Mouse (Mus musculus) gastrocnemius, adult 2 months (tissue): ENCODE data around the gene Tmem102. TPM values are rescaled to one million over a fixed set of nuclear protein-coding genes. Genes with fewer than 3 reads are reported as not detected.
A peak's percentile ranks its signal among the peaks of the same experiment; 100 is the strongest.

Source experiments
- DNase-seq: peaks from one replicate; pipeline ENCODE4 v3.0.0; 2022
- H3K27ac ChIP-seq: fragments of 200-600 bp; 2 replicates; pipeline ENCODE4 v1.8.1; 2022; ENCODE audit warnings: mild to moderate bottlenecking
- H3K4me3 ChIP-seq: fragments of 200-600 bp; 2 replicates; pipeline ENCODE4 v1.8.1; 2022; ENCODE audit warnings: mild to moderate bottlenecking, moderate library complexity
- CTCF ChIP-seq: fragments of 200-600 bp; IDR thresholded peaks from 2 replicates; pipeline ENCODE4 v1.8.1; 2022; ENCODE audit warnings: antibody characterized with exemption, mild to moderate bottlenecking, moderate library complexity
- intact Hi-C: fragments of 180-260 bp; cut with DNase I; formaldehyde crosslinking; loops from one replicate; pipeline ENCODE4 v1.15.1; 2025
- total RNA-seq, 2 experiments: library from RNA; stranded (reverse); gene quantifications; 2 replicates each; pipeline ENCODE4 v1.2.3; 2021

Gene Tmem102
- total RNA-seq, 2 experiments from 2014 or later, result 0.20 to 0.41 TPM

GRCm38 (mm10) chr11:69758478-69758970 lies 46.9 kb downstream of the Tmem102 start, which contains the start of gene Polr2a:
TSS of gene Polr2a (minus strand) at chr11:69758637.
- Histone ChIP-seq H3K27ac (peak within 1 kb of the TSS; percentile 98), H3K4me3 (peak within 1 kb of the TSS; percentile 84)
- no peak for TF ChIP-seq CTCF
- intact Hi-C loops, result loop anchor here (2.0 to 5.0 kb wide), 3 partner anchors 44 to 119 kb away; partner anchors contain the start of genes Plscr3 and Tmem95
- DNase-seq, result peak; percentile 98

DNA sequence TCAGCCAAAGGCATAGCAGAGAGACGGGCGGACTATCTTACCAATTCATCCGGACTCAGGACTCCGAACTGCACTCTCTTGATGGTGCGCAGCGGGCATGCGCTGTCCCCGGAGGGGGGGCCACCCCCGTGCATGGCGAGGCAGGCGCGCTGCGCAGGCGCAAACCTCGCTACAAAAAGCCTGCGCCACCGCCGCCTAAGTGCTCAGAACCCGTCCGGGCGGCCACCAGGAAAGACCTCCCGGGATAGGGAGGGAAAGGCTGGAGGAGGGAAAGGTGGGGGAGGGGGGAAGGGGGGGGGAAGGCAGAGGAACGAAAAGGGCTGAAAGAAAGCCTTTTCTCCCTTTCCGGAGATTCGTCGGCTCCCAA lies 47.4 kb downstream of the Tmem102 start:
- peak; percentile 98 for DNase-seq
- TF ChIP-seq CTCF, result no peak
- Histone ChIP-seq H3K27ac (peak overlapping the region; percentile 98), H3K4me3 (peak overlapping the region; percentile 84)
- intact Hi-C loops, result loop anchor here (2.0 to 5.0 kb wide), 3 partner anchors 45 to 119 kb away; partner anchors contain the start of genes Plscr3 and Tmem95

DNA sequence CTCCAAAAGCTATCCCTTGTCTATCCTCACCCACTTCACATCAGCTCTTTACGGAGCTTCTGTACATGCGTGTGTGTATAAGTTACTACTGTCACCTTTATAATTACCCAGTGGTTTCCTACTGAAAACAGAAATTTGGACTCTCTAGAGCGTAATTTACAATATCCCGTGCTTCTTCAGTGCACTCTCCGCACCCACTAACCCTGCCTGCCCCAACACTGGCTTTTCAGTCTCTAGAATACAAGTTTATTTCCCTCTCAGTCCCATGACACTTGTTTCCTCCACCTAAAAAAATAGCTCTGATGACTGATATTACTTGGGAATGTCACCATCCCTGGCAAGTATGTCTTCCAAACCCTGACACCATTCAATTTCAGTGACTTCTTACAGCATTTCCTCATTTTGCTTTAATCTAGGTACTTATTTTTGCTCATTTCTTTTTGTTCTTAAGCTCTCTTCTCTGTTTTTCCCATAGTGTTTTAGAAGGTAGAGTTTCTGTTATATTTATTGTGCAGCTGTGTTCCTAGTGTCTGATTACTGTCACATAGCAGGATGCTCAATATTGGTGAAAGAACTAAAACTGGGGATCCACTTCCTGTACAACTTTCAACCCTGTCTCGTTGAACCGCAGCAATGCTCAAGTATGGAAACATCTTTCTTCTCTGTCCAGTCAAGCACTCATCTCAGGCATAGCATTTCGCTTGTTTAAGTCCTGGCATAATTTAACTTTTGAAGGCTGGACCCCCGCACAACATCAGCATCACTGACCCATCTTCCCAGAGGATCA lies 47.9 kb downstream of the Tmem102 start:
- peak overlapping the region; percentile 84 for H3K4me3 ChIP-seq
- no peak for TF ChIP-seq CTCF
- H3K27ac ChIP-seq, result peak overlapping the region; percentile 98
- no peak for DNase-seq
- intact Hi-C loops, result loop anchor here (2.0 to 5.0 kb wide), 3 partner anchors 45 to 120 kb away; partner anchors contain the start of genes Plscr3 and Tmem95

DNA sequence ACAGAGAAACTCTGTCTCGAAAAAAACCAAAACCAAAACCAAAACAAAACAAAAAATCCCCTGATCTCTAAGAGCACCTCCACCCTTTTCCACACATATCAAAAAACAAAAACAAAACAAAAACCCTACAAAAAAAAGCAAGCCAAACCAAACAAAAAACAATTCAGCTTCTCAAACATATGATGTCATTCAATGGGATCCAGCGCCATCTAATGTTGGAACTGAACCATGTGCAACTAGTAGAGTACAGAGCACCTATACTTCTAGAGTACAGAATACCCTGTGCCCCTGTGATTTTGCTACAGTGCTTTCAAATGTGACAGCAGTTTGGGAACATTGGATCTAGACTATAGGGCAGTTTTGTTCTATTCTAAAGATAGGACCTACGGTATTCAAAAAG lies 50.7 kb downstream of the Tmem102 start:
- no peak for DNase-seq
- TF ChIP-seq CTCF, result peak; percentile 79
- Histone ChIP-seq H3K27ac (peak overlapping the region; percentile 41; the same call in 1 of the 2 replicates), H3K4me3 (no peak overlapping the region; the same call in 1 of the 2 replicates)
- intact Hi-C loops, result loop anchor here (1.0 to 5.0 kb wide), 2 partner anchors 72 to 123 kb away; partner anchors contain the start of genes Senp3 and Tmem95

DNA sequence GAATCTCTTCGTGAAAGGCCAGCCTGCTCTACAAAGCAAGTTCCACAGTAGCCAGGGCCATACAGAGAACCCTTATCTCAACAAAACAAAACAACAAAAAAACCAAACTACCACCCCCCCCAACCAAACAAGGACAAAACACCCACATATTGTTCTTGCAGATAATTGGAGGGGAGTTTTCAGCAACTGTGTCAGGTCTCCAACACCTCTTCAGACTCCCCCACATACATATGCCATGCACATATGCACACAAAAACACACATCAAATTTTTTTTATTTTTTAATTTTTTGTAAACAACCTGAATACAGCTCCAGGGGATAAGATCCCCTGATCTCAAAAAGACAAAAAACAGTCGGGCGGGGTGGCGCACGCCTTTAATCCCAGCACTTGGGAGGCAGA lies 51.2 kb downstream of the Tmem102 start:
- TF ChIP-seq CTCF, result no peak

More for the DNA sequence above, 51.2 kb downstream of the Tmem102 start:
- H3K4me3 ChIP-seq, result no peak overlapping the region; the same call in 1 of the 2 replicates
- intact Hi-C loops, result loop anchor here (1.0 kb wide), 1 partner anchor 72 kb away; the partner anchor contains the start of gene Senp3
- H3K27ac ChIP-seq, result peak overlapping the region; percentile 41; the same call in 1 of the 2 replicates
- no peak for DNase-seq

Other genes with a start within 250 kb of the Tmem102 start
- gene Efnb3, start 245.4 kb downstream of the Tmem102 start, total RNA-seq, result under 1 TPM; 0.47 to 0.48 TPM
- gene Wrap53, start 225.4 kb downstream of the Tmem102 start, total RNA-seq, result 1 to 10 TPM; 3.2 to 3.4 TPM
- 10 to 100 TPM; 12.9 to 16.5 TPM for gene Trp53, start 225.3 kb downstream of the Tmem102 start, total RNA-seq
- 100 to 1,000 TPM; 271 to 389 TPM for gene Atp1b2, start 199.7 kb downstream of the Tmem102 start, total RNA-seq
- not detected for gene Shbg, start 187.7 kb downstream of the Tmem102 start, total RNA-seq
- gene Sat2, start 183.6 kb downstream of the Tmem102 start, total RNA-seq, result 1 to 10 TPM; 2.6 to 3.2 TPM
- gene Fxr2, start 172.6 kb downstream of the Tmem102 start, total RNA-seq, result 100 to 1,000 TPM in 1 of 2 experiments, 10 to 100 TPM in 1; 90.6 to 104 TPM
- gene Sox15, start 150.3 kb downstream of the Tmem102 start, total RNA-seq, result not detected
- 1 to 10 TPM; 8.6 to 9.7 TPM for gene Mpdu1, start 143.0 kb downstream of the Tmem102 start, total RNA-seq
- gene Cd68, start 139.5 kb downstream of the Tmem102 start, total RNA-seq, result 1 to 10 TPM; 1.7 to 3.2 TPM
- 10 to 100 TPM; 98.0 to 98.5 TPM for gene Eif4a1, start 133.2 kb downstream of the Tmem102 start, total RNA-seq
- 10 to 100 TPM; 25.4 to 28.1 TPM for gene Senp3, start 123.5 kb downstream of the Tmem102 start, total RNA-seq
- gene Tnfsf13, start 119.8 kb downstream of the Tmem102 start, total RNA-seq, result 1 to 10 TPM in 1 of 2 experiments, under 1 TPM in 1; 0.64 to 1.1 TPM
- gene Tnfsf12, start 109.8 kb downstream of the Tmem102 start, total RNA-seq, result 10 to 100 TPM in 1 of 2 experiments, 1 to 10 TPM in 1; 6.5 to 10.6 TPM
- gene Tnfsfm13, start 109.5 kb downstream of the Tmem102 start, total RNA-seq, result 1 to 10 TPM; 1.2 to 1.9 TPM
- 10 to 100 TPM; 26.9 to 35.4 TPM for gene Polr2a, start 47.0 kb downstream of the Tmem102 start, total RNA-seq
- not detected for gene Slc35g3, start 43.7 kb downstream of the Tmem102 start, total RNA-seq
- gene Zbtb4, start 39.7 kb downstream of the Tmem102 start, total RNA-seq, result 10 to 100 TPM; 29.3 to 35.9 TPM
- 10 to 100 TPM; 23.2 to 26.3 TPM for gene Chrnb1, start 9.7 kb downstream of the Tmem102 start, total RNA-seq
- gene Fgf11, start 3.8 kb downstream of the Tmem102 start, total RNA-seq, result 1 to 10 TPM; 3.9 to 4.7 TPM
- gene Gm39566, start 9.7 kb upstream of the Tmem102 start, total RNA-seq, result not detected
- gene Spem2, start 12.8 kb upstream of the Tmem102 start, total RNA-seq, result not detected
- not detected for gene Spem1, start 16.6 kb upstream of the Tmem102 start, total RNA-seq
- gene Nlgn2, start 32.2 kb upstream of the Tmem102 start, total RNA-seq, result 1 to 10 TPM; 2.3 to 2.7 TPM
- 100 to 1,000 TPM; 144 to 165 TPM for gene Tmem256, start 32.9 kb upstream of the Tmem102 start, total RNA-seq
- gene Plscr3, start 40.8 kb upstream of the Tmem102 start, total RNA-seq, result 10 to 100 TPM in 1 of 2 experiments, 1 to 10 TPM in 1; 9.6 to 13.0 TPM
- under 1 TPM in 1 of 2 experiments, not detected in 1; 0.11 TPM for gene Tnk1, start 53.1 kb upstream of the Tmem102 start, total RNA-seq
- gene Tmem95, start 72.4 kb upstream of the Tmem102 start, total RNA-seq, result not detected
- gene Kctd11, start 75.8 kb upstream of the Tmem102 start, total RNA-seq, result 1 to 10 TPM; 1.3 to 1.7 TPM
- under 1 TPM in 1 of 2 experiments, not detected in 1; 0.08 TPM for gene Acap1, start 89.9 kb upstream of the Tmem102 start, total RNA-seq
- gene 2810408A11Rik, start 95.4 kb upstream of the Tmem102 start, total RNA-seq, result under 1 TPM in 1 of 2 experiments, not detected in 1; 0.33 TPM
- gene Neurl4, start 95.4 kb upstream of the Tmem102 start, total RNA-seq, result 10 to 100 TPM; 25.2 to 33.5 TPM
- gene Gps2, start 108.3 kb upstream of the Tmem102 start, total RNA-seq, result 10 to 100 TPM; 47.1 to 49.6 TPM
- 100 to 1,000 TPM; 413 to 433 TPM for gene Eif5a, start 116.3 kb upstream of the Tmem102 start, total RNA-seq
- gene Ybx2, start 130.2 kb upstream of the Tmem102 start, total RNA-seq, result 10 to 100 TPM in 1 of 2 experiments, 1 to 10 TPM in 1; 8.0 to 16.5 TPM
- 100 to 1,000 TPM; 494 to 503 TPM for gene Slc2a4, start 142.6 kb upstream of the Tmem102 start, total RNA-seq
- not detected for gene Cldn7, start 159.2 kb upstream of the Tmem102 start, total RNA-seq
- gene Ctdnep1, start 175.5 kb upstream of the Tmem102 start, total RNA-seq, result 100 to 1,000 TPM; 217 to 261 TPM
- gene Elp5, start 176.9 kb upstream of the Tmem102 start, total RNA-seq, result 10 to 100 TPM; 33.0 to 45.2 TPM
- 100 to 1,000 TPM; 194 to 232 TPM for gene Gabarap, start 185.5 kb upstream of the Tmem102 start, total RNA-seq
- gene Phf23, start 190.2 kb upstream of the Tmem102 start, total RNA-seq, result 10 to 100 TPM; 19.2 to 21.8 TPM
- 1 to 10 TPM; 3.6 to 5.0 TPM for gene Dvl2, start 195.0 kb upstream of the Tmem102 start, total RNA-seq
- gene Acadvl, start 209.8 kb upstream of the Tmem102 start, total RNA-seq, result 100 to 1,000 TPM; 266 to 502 TPM
- gene Dlg4, start 211.3 kb upstream of the Tmem102 start, total RNA-seq, result 1 to 10 TPM; 3.2 to 5.2 TPM
- not detected for gene Asgr1, start 248.5 kb upstream of the Tmem102 start, total RNA-seq